Comparison of ENCODE assay signal across 8 mouse cellular contexts in genomic region chr10:128283604-128284579, GRCm38 (mm10). TPM values are rescaled to one million over a fixed set of nuclear protein-coding genes. Genes with fewer than 3 reads are reported as not detected.
DNase-seq lines count a peak whose midpoint lies in the region; ATAC-seq and TF ChIP-seq lines count a peak whose summit lies in the region.

No protein-coding gene starts in this region.

- peak; percentile 52; the same call in 1 of the 2 replicates for ATAC-seq in hindbrain, embryonic 12.5 days (ENCODE audit: low FRiP score)
- ATAC-seq in limb, embryonic 12.5 days (ENCODE audit: insufficient number of reproducible peaks, insufficient read depth, low FRiP score, low TSS enrichment, low read depth) = peak; percentile 23; the same call in 1 of the 2 replicates
- peak; percentile 25; the same call in 1 of the 2 replicates for ATAC-seq in stomach, postnatal 0 days (ENCODE audit: low FRiP score, low TSS enrichment)

- H3K4me2 ChIP-seq in hindbrain, embryonic 12.5 days (replicated peaks) = no peak overlapping the region
- H3K4me2 ChIP-seq in limb, embryonic 12.5 days = no peak overlapping the region
- H3K4me2 ChIP-seq in stomach, postnatal 0 days (replicated peaks; ENCODE audit: low read depth) = no peak overlapping the region

- peak; percentile 59 for DNase-seq in urinary bladder, postnatal 14 days (ENCODE audit: low spot score)
- no peak for DNase-seq in urinary bladder, postnatal 10 days (ENCODE audit: low spot score)
- peak; percentile 64 for DNase-seq in c-Kit-positive CD71-negative TER-119-negative erythroid progenitor cells, embryonic 14.5 days (ENCODE audit: low read depth)
- peak; percentile 20 for DNase-seq in fibroblast of lung, adult 2 months (ENCODE audit: low read depth)
- DNase-seq in naive thymus-derived CD4-positive, alpha-beta T cell, adult 2 months (ENCODE audit: low read depth) = peak; percentile 78
- peak; percentile 65 for DNase-seq in stomach, postnatal 0 days (ENCODE audit: low spot score)

- TF ChIP-seq EP300 in stomach, postnatal 0 days (optimal IDR thresholded peaks at IDR 0.05) = no peak

- no peak overlapping the region; the same call in 1 of the 2 replicates for H3K9ac ChIP-seq in hindbrain, embryonic 12.5 days
- H3K9ac ChIP-seq in limb, embryonic 12.5 days (replicated peaks) = no peak overlapping the region
- H3K9ac ChIP-seq in stomach, postnatal 0 days (ENCODE audit: low read length) = no peak overlapping the region

- H3K9me3 ChIP-seq in hindbrain, embryonic 12.5 days (replicated peaks) = no peaks in the 10 kb centered on the region
- H3K9me3 ChIP-seq in limb, embryonic 12.5 days = no peaks in the 10 kb centered on the region
- no peaks in the 10 kb centered on the region for H3K9me3 ChIP-seq in stomach, postnatal 0 days (ENCODE audit: control insufficient read depth, low read length)

- peak; percentile 84 for TF ChIP-seq CTCF in stomach, postnatal 0 days (IDR thresholded peaks at IDR 0.05; ENCODE audit: low read depth)

- peaks cover 77% of the 10 kb centered on the region for H3K36me3 ChIP-seq in hindbrain, embryonic 12.5 days
- peaks cover 85% of the 10 kb centered on the region for H3K36me3 ChIP-seq in limb, embryonic 12.5 days
- peaks cover 30% of the 10 kb centered on the region; the same call in 1 of the 2 replicates for H3K36me3 ChIP-seq in stomach, postnatal 0 days (ENCODE audit: control insufficient read depth, insufficient read depth, low read length)

- no peak overlapping the region for H3K4me3 ChIP-seq in hindbrain, embryonic 12.5 days
- no peak overlapping the region for H3K4me3 ChIP-seq in limb, embryonic 12.5 days (replicated peaks)
- H3K4me3 ChIP-seq in stomach, postnatal 0 days (ENCODE audit: low read depth, low read length) = no peak overlapping the region

- H3K4me1 ChIP-seq in hindbrain, embryonic 12.5 days = no peaks in the 10 kb centered on the region
- no peaks in the 10 kb centered on the region for H3K4me1 ChIP-seq in limb, embryonic 12.5 days (replicated peaks)
- no peaks in the 10 kb centered on the region for H3K4me1 ChIP-seq in stomach, postnatal 0 days (replicated peaks; ENCODE audit: control insufficient read depth, insufficient read depth)

- 68% methylated on average over 31 of the region's 31 CpGs for WGBS in hindbrain, embryonic 12.5 days
- 66% methylated on average over 31 of the region's 31 CpGs for WGBS in limb, embryonic 12.5 days
- WGBS in stomach, postnatal 0 days = 65% methylated on average over 31 of the region's 31 CpGs

- no peaks in the 10 kb centered on the region for H3K27me3 ChIP-seq in hindbrain, embryonic 12.5 days
- H3K27me3 ChIP-seq in limb, embryonic 12.5 days = no peaks in the 10 kb centered on the region
- H3K27me3 ChIP-seq in stomach, postnatal 0 days (ENCODE audit: control insufficient read depth, insufficient read depth, low read length) = no peaks in the 10 kb centered on the region

- H3K27ac ChIP-seq in hindbrain, embryonic 12.5 days = no peak overlapping the region
- no peak overlapping the region for H3K27ac ChIP-seq in limb, embryonic 12.5 days
- no peak overlapping the region for H3K27ac ChIP-seq in stomach, postnatal 0 days (replicated peaks)

RNA-seq across cellular contexts. Expression of gene Stat2, which starts 13.5 kb away (rescaled TPM):
- 23.1 and 26.5 TPM in 2 replicates for polyA plus RNA-seq in hindbrain, embryonic 12.5 days (2016; fragmentation: Nextera tagmentation; extraction: Ambion mirVana)
- 17.1 and 17.6 TPM in 2 replicates for polyA plus RNA-seq in limb, embryonic 12.5 days (2016; fragmentation: Nextera tagmentation; extraction: Ambion mirVana)
- polyA plus RNA-seq in stomach, postnatal 0 days (2015; fragmentation: Nextera tagmentation; extraction: Ambion mirVana) = 7.8 and 8.6 TPM in 2 replicates

RNA-seq across cellular contexts. Expression of gene Il23a, which starts 14.7 kb away (rescaled TPM):
- 0.22 TPM in 1 of 2 replicates, not detected in the other for polyA plus RNA-seq in hindbrain, embryonic 12.5 days (2016; fragmentation: Nextera tagmentation; extraction: Ambion mirVana)
- polyA plus RNA-seq in limb, embryonic 12.5 days (2016; fragmentation: Nextera tagmentation; extraction: Ambion mirVana) = 0.20 TPM in 2 replicates
- 0.33 and 0.35 TPM in 2 replicates for polyA plus RNA-seq in stomach, postnatal 0 days (2015; fragmentation: Nextera tagmentation; extraction: Ambion mirVana)

RNA-seq across cellular contexts. Expression of gene Apof, which starts 15.4 kb away (rescaled TPM):
- not detected in 2 replicates for polyA plus RNA-seq in hindbrain, embryonic 12.5 days (2016; fragmentation: Nextera tagmentation; extraction: Ambion mirVana)
- not detected in 2 replicates for polyA plus RNA-seq in limb, embryonic 12.5 days (2016; fragmentation: Nextera tagmentation; extraction: Ambion mirVana)
- polyA plus RNA-seq in stomach, postnatal 0 days (2015; fragmentation: Nextera tagmentation; extraction: Ambion mirVana) = 1.1 and 2.5 TPM in 2 replicates

RNA-seq across cellular contexts. Expression of gene Pan2, which starts 19.2 kb away (rescaled TPM):
- polyA plus RNA-seq in hindbrain, embryonic 12.5 days (2016; fragmentation: Nextera tagmentation; extraction: Ambion mirVana) = 33.5 and 34.1 TPM in 2 replicates
- polyA plus RNA-seq in limb, embryonic 12.5 days (2016; fragmentation: Nextera tagmentation; extraction: Ambion mirVana) = 42.3 and 42.5 TPM in 2 replicates
- 12.6 and 14.1 TPM in 2 replicates for polyA plus RNA-seq in stomach, postnatal 0 days (2015; fragmentation: Nextera tagmentation; extraction: Ambion mirVana)

RNA-seq across cellular contexts. Expression of gene Apon, which starts 30.0 kb away (rescaled TPM):
- 0.34 and 0.40 TPM in 2 replicates for polyA plus RNA-seq in hindbrain, embryonic 12.5 days (2016; fragmentation: Nextera tagmentation; extraction: Ambion mirVana)
- polyA plus RNA-seq in limb, embryonic 12.5 days (2016; fragmentation: Nextera tagmentation; extraction: Ambion mirVana) = 0.68 and 1.0 TPM in 2 replicates
- 0.13 TPM in 1 of 2 replicates, not detected in the other for polyA plus RNA-seq in stomach, postnatal 0 days (2015; fragmentation: Nextera tagmentation; extraction: Ambion mirVana)
